Mouse (Mus musculus) hindbrain, embryonic 11.5 days (tissue): Measurements from ENCODE around the gene Bahd1. TPM values are rescaled to one million over a fixed set of nuclear protein-coding genes. Genes with fewer than 3 reads are reported as not detected.
A peak's percentile ranks its signal among the peaks of the same experiment; 100 is the strongest.

Experiments used
- ATAC-seq: fragments of 200-750 bp; cut with Nextera tagmentation; 2 replicates; pipeline ENCODE4 v1.8.0; 2017; ENCODE audit warnings: mild to moderate bottlenecking, moderate TSS enrichment, moderate library complexity; ENCODE audit not compliant: low FRiP score
- DNase-seq: peaks from one replicate; pipeline ENCODE4 v3.0.0-alpha.2; 2015; ENCODE audit warnings: low spot score
- H3K27ac ChIP-seq: fragments of 300-500 bp; sonication (generic); 2 replicates; pipeline ENCODE4 v1.5.1; 2014; ENCODE audit warnings: mild to moderate bottlenecking, low read depth, low read length
- H3K27me3 ChIP-seq: fragments of 300-500 bp; sonication (generic); 2 replicates; pipeline ENCODE4 v1.6.1; 2014; ENCODE audit warnings: mild to moderate bottlenecking, low read length, moderate library complexity, mixed read lengths; ENCODE audit not compliant: control insufficient read depth, insufficient read depth
- H3K36me3 ChIP-seq: fragments of 300-500 bp; sonication (generic); 2 replicates; pipeline ENCODE4 v1.6.1; 2014; ENCODE audit warnings: mild to moderate bottlenecking, low read length, moderate library complexity, mixed read lengths; ENCODE audit not compliant: control insufficient read depth, insufficient read depth
- H3K4me1 ChIP-seq: fragments of 300-500 bp; sonication (generic); replicated peaks from 2 replicates; pipeline ENCODE4 v1.6.1; 2014; ENCODE audit warnings: low read length, mixed read lengths; ENCODE audit not compliant: control insufficient read depth, insufficient read depth
- H3K4me2 ChIP-seq: fragments of 300-500 bp; sonication (generic); replicated peaks from 2 replicates; pipeline ENCODE4 v1.6.1; 2014; ENCODE audit warnings: mild to moderate bottlenecking, low read depth, low read length
- H3K4me3 ChIP-seq: fragments of 300-500 bp; sonication (generic); 2 replicates; pipeline ENCODE4 v1.5.1; 2014; ENCODE audit warnings: low read depth, low read length
- H3K9ac ChIP-seq: fragments of 300-500 bp; sonication (generic); 2 replicates; pipeline ENCODE4 v1.6.1; 2014; ENCODE audit warnings: low read depth, low read length
- H3K9me3 ChIP-seq: fragments of 300-500 bp; sonication (generic); 2 replicates; pipeline ENCODE4 v1.6.1; 2016; ENCODE audit warnings: low read length; ENCODE audit not compliant: control insufficient read depth
- WGBS: fragments of 180-500 bp; shearing (Covaris S2); extraction: QIAGEN DNeasy Blood & Tissue Kit; methylation state at CpG from one replicate; pipeline ENCODE4 v1.1.7; 2014; 5-methylcytosine and 5-hydroxymethylcytosine counted together
- polyA plus RNA-seq: library from polyadenylated mRNA; unstranded; fragments of >200 nt; fragmentation: Nextera tagmentation; extraction: Ambion mirVana; gene quantifications from 2 replicates; pipeline ENCODE4 v1.2.1, GENCODE M21; 2014

Bahd1 gene
- polyA plus RNA-seq, 1 experiment from 2014 or later, result 2.1 TPM

GRCm38 (mm10) chr2:118895990-118896913 lies 3.9 kb upstream of the Bahd1 start:
- H3K4me1 ChIP-seq, result peaks cover 17% of the 10 kb centered on the region
- DNase-seq (peak; percentile 19), ATAC-seq (no peak)
- WGBS, result under 1% methylated on average over 38 of the region's 38 CpGs
- no peaks in the 10 kb centered on the region for H3K9me3 ChIP-seq
- H3K27me3 ChIP-seq, result peaks cover 58% of the 10 kb centered on the region
- no peaks in the 10 kb centered on the region for H3K36me3 ChIP-seq
- no peak overlapping the region for H3K27ac ChIP-seq
- H3K4me2 ChIP-seq, result peak overlapping the region; percentile 62
- H3K9ac ChIP-seq, result peak overlapping the region; percentile 34; the same call in 1 of the 2 replicates
- H3K4me3 ChIP-seq, result peak overlapping the region; percentile 34

- no peaks in the 10 kb centered on the region for H3K36me3 ChIP-seq
- H3K4me3 ChIP-seq, result peak overlapping the region; percentile 34
- H3K9me3 ChIP-seq, result no peaks in the 10 kb centered on the region
- H3K4me2 ChIP-seq, result peak overlapping the region; percentile 62
- H3K27ac ChIP-seq, result no peak overlapping the region
- H3K9ac ChIP-seq, result peak overlapping the region; percentile 34; the same call in 1 of the 2 replicates
- under 1% methylated on average over 13 of the region's 13 CpGs for WGBS
- H3K27me3 ChIP-seq, result peaks cover 58% of the 10 kb centered on the region
- H3K4me1 ChIP-seq, result peaks cover 17% of the 10 kb centered on the region
- ATAC-seq (no peak), DNase-seq (peak; percentile 52)
These were observed 3.3 kb upstream of the Bahd1 start for GRCm38 (mm10) chr2:118896914-118897291.

GRCm38 (mm10) chr2:118897392-118897791 lies 2.8 kb upstream of the Bahd1 start:
- Histone ChIP-seq H3K27ac (no peak overlapping the region), H3K36me3 (no peaks in the 10 kb centered on the region), H3K4me1 (peaks cover 17% of the 10 kb centered on the region), H3K9me3 (no peaks in the 10 kb centered on the region), H3K4me3 (peak overlapping the region; percentile 34), H3K9ac (no peak overlapping the region), H3K27me3 (peaks cover 58% of the 10 kb centered on the region), H3K4me2 (peak overlapping the region; percentile 62; the same call in 1 of the 2 replicates)
- under 1% methylated on average over 7 of the region's 7 CpGs for WGBS
- DNase-seq (peak; percentile 45), ATAC-seq (no peak)

DNA sequence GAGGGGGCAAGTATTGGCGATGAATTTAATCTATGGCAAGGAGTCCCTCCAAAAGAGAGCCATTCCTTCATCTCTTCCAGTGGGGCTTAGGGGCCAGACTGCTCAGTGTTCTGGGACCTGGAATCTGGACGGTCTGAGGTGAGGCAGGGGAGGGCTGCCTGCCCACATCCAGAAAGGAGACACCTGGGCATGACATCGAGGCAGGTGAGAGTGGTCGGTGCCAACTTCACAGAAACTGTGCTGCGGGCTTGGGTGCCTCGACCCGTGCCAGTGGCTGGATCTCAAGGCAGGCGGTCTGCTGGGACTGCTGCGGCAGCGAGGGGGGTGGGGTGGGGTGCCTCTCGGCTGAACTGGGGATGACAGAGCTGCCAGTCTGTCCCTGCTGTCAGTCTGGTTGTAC lies 2.4 kb upstream of the Bahd1 start:
- peaks cover 17% of the 10 kb centered on the region for H3K4me1 ChIP-seq
- WGBS, result 0% methylated on average over 11 of the region's 11 CpGs

GRCm38 (mm10) chr2:118898771-118899170 lies 1.4 kb upstream of the Bahd1 start:
- no peak for ATAC-seq
- Histone ChIP-seq H3K4me1 (peaks cover 24% of the 10 kb centered on the region), H3K27me3 (peaks cover 60% of the 10 kb centered on the region), H3K4me2 (no peak overlapping the region), H3K27ac (no peak overlapping the region), H3K36me3 (no peaks in the 10 kb centered on the region), H3K9me3 (no peaks in the 10 kb centered on the region), H3K9ac (0 out of 2 replicates have a peak overlapping the region, but pooled peaks have one; percentile 7), H3K4me3 (no peak overlapping the region)
- peak; percentile 25 for DNase-seq
- WGBS, result 2% methylated on average over 4 of the region's 4 CpGs

More for the DNA sequence above, 2.4 kb upstream of the Bahd1 start:
- H3K9ac ChIP-seq, result no peak overlapping the region
- no peak overlapping the region for H3K27ac ChIP-seq
- no peak overlapping the region for H3K4me3 ChIP-seq
- H3K9me3 ChIP-seq, result no peaks in the 10 kb centered on the region
- H3K27me3 ChIP-seq, result peaks cover 58% of the 10 kb centered on the region
- no peaks in the 10 kb centered on the region for H3K36me3 ChIP-seq
- DNase-seq (no peak), ATAC-seq (no peak)
- H3K4me2 ChIP-seq, result no peak overlapping the region

GRCm38 (mm10) chr2:118899306-118899705 lies 871 bp upstream of the Bahd1 start:
- no peak overlapping the region for H3K4me2 ChIP-seq
- H3K9ac ChIP-seq, result no peak overlapping the region
- peaks cover 60% of the 10 kb centered on the region for H3K27me3 ChIP-seq
- peaks cover 26% of the 10 kb centered on the region for H3K4me1 ChIP-seq
- H3K36me3 ChIP-seq, result no peaks in the 10 kb centered on the region
- H3K9me3 ChIP-seq, result no peaks in the 10 kb centered on the region
- ATAC-seq (no peak), DNase-seq (peak; percentile 31)
- H3K27ac ChIP-seq, result no peak overlapping the region
- WGBS, result 14% methylated on average over 7 of the region's 7 CpGs
- no peak overlapping the region for H3K4me3 ChIP-seq

DNA sequence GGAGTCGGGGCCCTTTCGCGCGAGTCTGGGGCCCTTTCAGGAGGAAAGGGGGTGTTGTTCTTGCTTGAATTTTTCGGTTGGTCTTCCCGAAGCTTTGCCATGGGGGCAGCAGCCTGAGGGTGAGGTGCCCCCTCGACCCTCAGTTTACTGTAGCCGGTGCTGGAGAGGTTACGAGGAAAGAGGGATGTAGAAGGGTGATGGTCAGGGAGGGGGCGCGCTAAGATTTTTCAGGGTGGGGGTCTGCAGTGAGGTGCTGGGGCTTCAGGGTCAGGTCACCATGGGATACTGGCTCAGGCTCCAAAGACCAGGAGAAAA lies 606 bp downstream of the Bahd1 start:
- H3K9ac ChIP-seq, result peak overlapping the region; percentile 61
- H3K36me3 ChIP-seq, result no peaks in the 10 kb centered on the region
- under 1% methylated on average over 11 of the region's 11 CpGs for WGBS
- peaks cover 30% of the 10 kb centered on the region for H3K4me1 ChIP-seq
- H3K9me3 ChIP-seq, result no peaks in the 10 kb centered on the region
- DNase-seq (no peak), ATAC-seq (no peak; the same call in 1 of the 2 replicates)
- peak overlapping the region; percentile 93 for H3K4me3 ChIP-seq
- peaks cover 46% of the 10 kb centered on the region for H3K27me3 ChIP-seq
- H3K4me2 ChIP-seq, result peak overlapping the region; percentile 99
- peak overlapping the region; percentile 27; the same call in 1 of the 2 replicates for H3K27ac ChIP-seq

DNA sequence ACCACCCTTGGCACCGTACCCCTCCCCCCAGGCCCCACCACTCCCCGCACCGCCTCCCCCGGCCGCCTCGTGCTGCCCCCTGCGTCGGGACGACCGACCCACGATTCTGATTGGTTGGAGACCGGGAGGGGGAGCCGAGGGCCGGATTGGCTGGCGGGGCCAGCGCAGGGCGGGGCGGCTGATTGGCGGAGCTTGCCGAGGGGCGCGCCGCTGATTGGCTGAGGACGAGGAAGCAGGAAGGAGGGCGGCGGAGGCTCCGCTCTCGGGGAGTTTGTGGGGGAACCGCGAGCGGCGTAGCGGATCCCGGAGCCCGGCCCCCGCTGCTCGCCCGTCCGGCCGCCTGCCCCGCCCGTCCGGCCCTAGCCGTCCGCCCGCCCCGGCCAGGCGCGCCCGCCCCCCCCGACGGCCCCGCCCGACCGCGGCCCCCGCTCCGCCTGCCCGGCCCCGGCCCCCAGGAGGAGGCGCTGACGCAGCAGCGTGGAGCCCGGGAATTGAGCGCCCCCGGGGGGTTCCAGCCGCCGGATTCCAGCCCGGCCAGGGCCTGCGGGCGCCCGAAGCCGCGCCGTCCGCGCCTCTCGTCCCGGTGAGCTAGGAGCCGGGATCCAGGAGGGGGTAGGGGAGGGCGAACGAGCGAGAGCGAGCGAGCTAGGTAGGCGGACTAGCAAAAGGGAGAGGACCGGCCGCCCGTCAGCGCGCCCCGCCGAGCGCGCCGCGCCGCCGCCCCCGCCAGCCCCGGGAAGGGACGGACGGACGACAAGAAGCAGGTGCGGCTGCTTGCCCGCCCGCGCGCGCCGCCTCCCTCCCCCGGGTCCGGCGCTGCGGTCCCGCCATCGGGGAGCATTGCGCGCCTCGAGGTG lies 1.2 kb downstream of the Bahd1 start:
- ATAC-seq (peak; percentile 92), DNase-seq (peak; percentile 95)
- Histone ChIP-seq H3K9ac (peak overlapping the region; percentile 83), H3K27me3 (peaks cover 40% of the 10 kb centered on the region), H3K27ac (peak overlapping the region; percentile 85), H3K4me3 (peak overlapping the region; percentile 93), H3K4me2 (peak overlapping the region; percentile 99), H3K36me3 (no peaks in the 10 kb centered on the region), H3K9me3 (no peaks in the 10 kb centered on the region), H3K4me1 (peaks cover 28% of the 10 kb centered on the region)
- under 1% methylated on average over 29 of the region's 120 CpGs for WGBS
